Mouse (Mus musculus) cerebral cortex, adult 2 months (tissue): ENCODE data around the gene Senp3.

Source experiments
- WGBS: fragments of 180-500 bp; shearing (Covaris S2); methylation state at CpG from one replicate; pipeline ENCODE4 v1.1.7; 2018; 5-methylcytosine and 5-hydroxymethylcytosine counted together

Senp3 gene

DNA sequence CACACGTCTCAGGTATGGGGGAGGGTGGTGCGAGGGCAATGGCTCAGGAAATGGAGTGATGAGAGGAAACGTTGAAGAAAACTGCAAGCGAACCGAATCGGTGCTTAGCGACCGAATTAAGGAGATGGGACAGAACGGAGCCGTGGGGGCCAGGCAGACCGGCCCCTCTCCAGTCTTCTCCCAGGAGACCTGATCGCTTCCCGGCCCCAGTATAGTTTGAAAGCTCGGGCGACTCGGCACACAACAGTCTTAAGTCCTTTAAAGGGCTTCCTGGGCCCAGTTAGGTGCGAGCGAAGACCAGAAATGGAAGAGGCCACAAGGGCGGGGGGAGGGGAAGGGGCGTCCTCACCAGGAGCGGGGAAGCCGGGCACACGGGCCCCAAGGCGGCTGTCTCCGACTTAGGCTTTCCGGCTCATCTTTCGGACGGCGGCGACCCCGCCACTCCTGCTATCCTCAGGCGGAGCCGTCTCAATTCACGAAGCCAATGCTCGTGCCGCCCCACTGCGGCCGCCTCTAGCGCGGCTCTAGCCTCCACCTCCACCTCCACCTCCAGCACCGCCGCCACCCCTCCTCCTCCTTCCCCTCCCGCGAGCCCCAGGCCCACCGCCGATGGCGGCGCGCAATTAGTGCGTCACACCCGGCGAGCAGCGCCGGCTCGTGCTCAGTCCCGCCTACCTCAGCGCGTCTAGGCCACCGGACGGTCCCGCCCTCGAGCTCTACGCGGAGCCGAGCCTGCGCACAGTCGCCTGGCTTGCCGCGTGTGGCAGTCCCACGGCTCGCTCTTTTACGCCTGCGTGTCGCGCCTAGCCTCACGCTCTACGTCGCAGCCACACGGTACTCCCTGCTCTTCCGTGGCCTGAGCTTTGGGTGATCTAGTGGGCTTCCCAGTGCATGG is at the start of gene Senp3:
Senp3 (minus strand) TSS at position 771 of the 895 bp plus-strand sequence.
- under 1% methylated on average over 80 of the region's 80 CpGs for WGBS

DNA sequence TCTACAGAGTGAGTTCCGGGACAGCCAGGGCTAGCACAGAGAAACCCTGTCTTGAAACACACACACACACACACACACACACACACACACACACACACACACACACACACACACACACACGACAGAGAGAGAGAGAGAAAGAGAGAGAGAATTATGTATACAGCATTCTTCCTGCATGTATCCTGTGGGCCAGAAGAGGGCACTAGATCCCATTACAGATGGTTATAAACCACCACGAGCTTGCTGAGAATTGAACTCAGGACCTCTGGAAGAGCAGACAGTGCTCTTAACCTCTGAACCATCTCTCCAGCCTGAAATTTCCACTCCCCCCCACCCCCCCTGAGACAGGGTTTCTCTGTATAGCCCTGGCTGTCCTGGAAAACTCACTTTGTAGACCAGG is 49.5 kb upstream of the Senp3 start:
- 56% methylated on average over 3 of the region's 3 CpGs for WGBS

DNA sequence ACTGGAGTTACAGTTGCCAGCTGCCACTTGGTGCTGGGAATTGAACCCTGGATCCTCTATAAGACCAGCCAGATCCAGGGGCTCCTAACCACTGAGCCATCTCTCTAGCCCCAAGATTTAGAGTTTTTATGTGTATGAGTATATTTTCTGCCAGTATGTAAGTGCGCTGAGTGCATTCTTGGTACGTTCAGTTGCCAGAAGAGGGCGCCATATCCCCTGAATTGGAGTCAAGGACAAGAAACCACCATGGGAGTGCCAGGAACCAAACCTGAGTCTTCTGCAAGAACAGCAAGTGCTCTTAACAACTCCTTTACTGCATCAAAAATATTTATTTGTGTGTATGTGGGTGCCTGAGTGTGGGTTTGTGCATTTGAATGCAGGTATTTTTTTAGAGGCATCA is 47.2 kb upstream of the Senp3 start:
- 28% methylated on average over 3 of the region's 3 CpGs for WGBS

DNA sequence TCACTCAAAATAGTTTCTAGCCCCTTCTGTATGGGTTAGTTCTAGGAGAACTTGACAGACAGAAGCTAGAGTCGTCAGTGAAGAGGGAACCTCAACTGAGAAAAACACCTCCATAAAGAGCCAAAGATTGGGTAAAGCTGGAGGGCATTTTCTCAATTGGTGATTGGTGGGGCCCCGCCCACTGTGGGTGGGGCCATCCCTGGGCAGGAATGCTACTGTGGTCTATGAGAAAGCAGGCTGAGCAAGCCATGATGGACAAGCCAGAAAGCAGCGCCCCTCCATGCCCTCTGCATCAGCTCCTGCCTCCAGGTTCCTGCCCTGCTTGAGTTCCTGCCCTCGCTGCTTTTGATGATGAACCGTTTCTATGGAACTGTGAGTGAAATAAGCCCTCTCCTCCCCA is 44.1 kb upstream of the Senp3 start:
- 57% methylated on average over 5 of the region's 5 CpGs for WGBS

DNA sequence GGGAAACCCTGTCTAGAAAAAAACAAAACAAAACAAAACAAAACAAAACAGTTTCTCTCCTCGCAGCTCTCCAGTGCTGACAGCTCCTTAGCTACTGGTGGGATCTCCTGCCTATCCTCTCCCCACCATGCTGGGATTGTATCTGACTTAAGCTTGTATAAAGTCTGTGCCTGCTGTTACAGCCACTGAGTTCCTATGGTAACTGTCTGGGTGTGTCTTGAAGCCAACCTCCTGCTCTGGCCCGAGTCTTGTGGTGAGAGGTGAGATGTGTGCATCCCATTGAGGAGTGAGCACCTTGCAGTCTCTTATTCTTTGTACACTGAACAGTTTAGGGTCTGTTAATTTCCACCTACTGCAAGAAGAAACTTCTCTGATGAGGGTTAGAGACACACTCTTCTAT is 41.2 kb upstream of the Senp3 start:
- 69% methylated on average over 2 of the region's 2 CpGs for WGBS

DNA sequence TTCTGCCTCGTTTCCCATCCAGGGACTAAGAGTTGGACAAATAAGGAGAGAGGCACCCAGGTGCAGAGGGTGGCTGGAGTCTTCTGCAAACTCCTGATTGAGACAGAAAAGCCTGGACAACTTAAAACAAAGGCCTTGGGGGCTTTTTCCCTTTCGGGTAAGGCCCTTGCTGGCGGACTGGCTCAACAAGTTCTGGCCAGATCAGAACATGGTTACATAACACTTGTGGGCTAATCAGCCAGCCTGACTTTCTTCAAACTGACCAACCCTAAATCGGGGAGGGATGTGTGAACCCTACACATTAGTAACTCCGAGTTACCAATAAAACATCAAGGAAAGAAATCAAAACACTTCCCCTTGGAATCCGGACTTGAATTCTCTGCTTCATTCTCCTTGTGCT is 39.0 kb upstream of the Senp3 start:
- 84% methylated on average over 6 of the region's 6 CpGs for WGBS

DNA sequence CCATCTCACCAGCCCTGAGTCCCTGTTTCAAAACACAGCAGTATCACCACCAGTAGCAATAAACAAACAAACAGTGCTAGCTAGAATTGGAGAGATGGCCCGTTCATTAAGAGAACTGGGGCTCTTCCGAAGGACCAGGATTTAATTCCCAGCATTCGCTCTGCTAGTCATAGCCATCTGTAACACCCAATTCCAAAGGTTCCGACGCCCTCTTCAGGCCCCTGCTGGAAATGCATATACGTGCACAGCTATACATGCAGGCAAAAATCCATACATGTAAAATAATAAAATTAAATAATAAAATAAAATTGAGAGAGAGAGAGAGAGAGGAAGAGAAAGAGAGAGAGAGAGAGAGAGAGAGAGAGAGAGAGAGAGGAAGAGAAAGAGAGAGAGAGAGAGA is 37.5 kb upstream of the Senp3 start:
- 75% methylated on average over 6 of the region's 6 CpGs for WGBS

DNA sequence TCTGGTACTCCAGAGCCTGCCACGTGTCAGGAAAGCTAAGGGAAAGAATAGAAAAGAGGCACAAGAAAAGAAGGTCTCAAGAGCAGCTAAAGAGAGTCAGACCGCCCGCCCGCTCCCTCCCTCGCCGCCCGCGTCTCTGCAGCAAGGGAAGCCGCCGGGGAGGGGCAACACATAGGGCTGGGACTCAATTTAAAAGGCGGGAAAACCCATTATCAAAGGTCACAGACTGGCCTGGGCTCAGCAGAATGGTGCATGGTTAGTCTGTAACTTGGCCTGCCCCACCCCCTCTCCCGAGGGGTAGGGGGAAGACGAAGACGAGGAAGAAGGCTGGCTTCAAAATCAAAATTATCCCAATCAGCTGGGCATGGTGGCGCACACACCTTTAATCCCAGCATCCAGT is 36.8 kb upstream of the Senp3 start:
- WGBS: 38% methylated on average over 15 of the region's 15 CpGs

DNA sequence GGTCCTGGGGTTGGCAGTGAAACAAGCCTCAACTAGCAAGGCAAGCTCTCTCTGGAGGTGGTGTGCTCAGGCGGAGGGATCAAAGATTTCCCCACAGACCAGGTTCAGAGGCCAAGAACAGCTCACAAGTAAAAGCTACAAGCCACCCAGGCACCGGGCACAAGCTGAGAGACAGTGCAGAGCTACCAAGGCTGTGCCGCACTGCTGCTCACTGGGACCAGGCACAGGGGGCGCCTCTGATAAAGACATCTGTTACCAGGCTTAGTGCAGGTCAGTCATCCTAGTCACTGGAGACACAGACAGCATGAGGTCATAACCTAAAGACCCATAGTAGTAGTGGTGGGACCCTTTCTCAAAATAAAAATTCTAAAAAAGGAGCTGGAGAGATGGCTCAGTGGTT is 35.1 kb upstream of the Senp3 start:
- WGBS: 79% methylated on average over 4 of the region's 4 CpGs

DNA sequence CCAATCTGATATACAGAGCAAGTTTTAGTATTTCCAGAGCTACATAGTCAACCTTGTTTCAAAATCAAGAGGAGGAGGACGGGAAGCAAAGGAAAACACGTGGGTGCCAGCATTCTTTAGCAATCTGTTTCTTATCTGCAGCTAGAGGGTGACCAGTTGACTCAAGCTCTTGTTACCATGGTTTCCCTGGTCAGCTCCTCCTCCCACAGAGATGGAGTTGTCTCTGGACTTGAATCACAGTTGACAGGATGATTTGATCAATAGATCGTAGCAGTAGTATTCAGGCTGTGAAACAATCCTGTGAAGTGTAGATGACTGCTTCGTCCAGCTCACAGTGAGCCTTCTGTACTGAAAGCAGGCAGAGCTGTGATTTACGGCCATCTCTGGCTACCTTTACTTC is 34.0 kb upstream of the Senp3 start:
- 31% methylated on average over 5 of the region's 5 CpGs for WGBS

DNA sequence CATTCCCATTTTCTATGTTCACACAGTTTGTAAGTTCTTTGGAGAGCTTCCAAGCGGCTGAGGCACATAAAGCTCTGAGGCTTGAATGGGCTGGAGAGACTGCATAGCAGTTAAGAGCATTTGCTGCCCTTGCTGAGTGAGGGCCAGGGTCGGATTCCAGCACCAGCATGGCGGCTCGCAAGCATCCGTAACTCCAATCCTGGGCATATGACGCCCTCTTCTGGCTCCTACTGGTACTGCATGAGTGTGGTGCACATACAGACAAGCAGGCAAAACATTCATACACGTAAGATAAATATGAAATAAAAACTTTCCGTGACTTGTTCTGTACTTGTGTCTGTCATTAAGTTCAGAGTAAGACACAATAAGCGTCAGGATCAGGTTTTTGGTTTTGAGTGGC is 33.6 kb upstream of the Senp3 start:
- 63% methylated on average over 9 of the region's 9 CpGs for WGBS

DNA sequence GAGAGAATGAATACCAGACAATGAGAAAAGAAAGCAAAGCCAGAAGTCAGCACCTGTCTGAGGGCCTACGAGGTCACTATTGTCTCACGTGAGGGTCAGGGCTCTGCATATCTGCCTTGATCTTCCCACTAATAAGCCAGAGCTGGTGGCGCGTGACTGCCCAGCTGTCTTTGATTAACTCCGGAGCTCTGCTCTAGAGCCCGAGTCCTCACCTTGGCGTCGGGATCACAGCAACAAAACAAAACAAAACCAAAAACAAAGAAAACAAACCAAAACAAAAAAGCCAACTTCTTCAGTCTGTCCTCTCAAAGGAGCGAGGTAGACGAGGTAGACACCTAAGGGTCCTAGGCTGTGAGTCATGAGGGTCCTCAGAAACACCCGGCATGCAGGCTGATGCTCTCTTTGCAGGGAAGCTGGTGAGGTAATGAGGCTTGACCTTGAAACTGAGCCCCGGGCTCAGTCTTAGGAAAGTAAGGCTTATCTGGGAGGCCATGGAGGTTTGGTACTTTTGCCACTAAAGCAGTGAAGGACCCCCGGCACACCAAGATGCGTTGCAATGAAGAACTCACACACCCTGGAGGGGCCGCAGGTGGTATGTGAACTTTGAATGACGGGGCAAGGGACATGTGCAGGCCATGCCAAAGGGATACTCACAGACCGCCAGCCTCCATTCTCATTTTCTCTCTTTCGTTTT is 32.9 kb upstream of the Senp3 start:
- 84% methylated on average over 18 of the region's 18 CpGs for WGBS

DNA sequence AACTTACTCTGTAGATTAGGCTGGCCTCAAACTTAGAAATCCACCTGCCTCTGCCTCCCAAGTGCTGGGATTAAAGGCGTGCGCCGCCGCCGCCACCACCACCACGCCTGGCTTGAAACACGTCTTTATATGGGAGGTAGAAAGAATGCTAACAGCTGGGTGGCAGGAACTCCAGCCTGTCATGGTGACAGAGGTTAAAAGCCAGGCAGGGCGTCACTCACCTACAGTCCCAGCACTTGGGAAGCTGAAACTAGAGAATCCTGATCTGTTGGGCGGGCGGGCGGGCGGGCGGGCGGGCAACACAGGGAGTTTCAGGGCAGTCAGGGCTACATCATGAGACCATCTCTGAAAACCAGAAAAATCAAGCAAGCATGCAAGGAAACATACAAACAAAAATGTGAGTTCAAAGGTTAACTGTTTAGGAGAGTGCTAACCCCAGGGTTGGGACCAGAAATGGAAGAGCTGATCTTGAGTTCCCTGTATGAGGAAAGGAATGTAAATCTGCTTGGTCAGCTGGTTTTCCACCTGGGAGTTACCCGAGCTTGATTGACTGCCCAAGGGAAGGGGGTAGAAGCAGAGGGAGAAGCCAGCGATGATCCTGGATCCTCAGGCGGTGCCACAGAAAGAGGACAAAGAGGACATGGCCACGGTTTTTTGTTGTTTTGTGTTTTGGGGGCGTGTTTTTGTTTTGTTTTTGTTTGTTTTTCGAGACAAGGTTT is 31.2 kb upstream of the Senp3 start:
- 89% methylated on average over 20 of the region's 20 CpGs for whole genome bisulfite sequencing

DNA sequence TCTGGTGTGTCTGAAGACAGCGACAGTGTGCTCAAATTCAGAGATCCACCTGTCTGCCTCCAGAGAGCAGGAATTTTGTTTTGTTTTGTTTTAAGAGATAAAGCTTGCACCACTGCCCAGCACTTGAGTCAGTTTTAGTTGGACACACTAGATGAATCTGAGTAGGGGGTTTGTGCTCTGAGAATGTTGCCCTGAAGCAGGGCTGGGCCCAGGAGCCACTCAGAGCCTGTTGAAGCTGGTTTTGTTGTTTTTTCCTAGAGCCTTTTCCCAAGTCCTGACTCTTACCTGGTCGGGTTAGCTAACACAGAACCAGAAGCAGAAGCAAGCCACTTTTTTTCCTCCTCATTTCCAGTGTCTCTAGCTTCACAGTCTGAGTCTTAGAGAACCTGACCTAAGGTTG is 29.2 kb upstream of the Senp3 start:
- WGBS: 85% methylated on average over 2 of the region's 2 CpGs

DNA sequence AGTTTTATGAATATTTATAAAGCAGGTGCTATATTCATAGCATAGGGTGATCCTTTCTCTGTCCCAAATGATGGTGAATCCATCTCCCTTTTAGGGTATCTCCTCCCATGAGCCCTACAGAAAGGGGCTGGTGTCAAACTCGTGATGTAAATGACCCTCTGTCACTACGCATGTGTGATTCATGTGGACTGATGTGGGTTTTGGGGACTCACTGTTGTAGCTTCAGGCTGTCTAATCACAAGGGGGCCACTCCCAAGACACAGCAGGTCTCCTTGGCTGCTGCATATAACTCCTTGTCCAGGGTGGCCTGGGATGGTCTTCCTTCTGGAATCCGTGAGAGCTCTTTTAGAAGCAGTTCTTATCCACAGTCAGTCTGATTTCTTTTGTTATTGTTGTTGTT is 28.6 kb upstream of the Senp3 start:
- WGBS: 83% methylated on average over 3 of the region's 3 CpGs

DNA sequence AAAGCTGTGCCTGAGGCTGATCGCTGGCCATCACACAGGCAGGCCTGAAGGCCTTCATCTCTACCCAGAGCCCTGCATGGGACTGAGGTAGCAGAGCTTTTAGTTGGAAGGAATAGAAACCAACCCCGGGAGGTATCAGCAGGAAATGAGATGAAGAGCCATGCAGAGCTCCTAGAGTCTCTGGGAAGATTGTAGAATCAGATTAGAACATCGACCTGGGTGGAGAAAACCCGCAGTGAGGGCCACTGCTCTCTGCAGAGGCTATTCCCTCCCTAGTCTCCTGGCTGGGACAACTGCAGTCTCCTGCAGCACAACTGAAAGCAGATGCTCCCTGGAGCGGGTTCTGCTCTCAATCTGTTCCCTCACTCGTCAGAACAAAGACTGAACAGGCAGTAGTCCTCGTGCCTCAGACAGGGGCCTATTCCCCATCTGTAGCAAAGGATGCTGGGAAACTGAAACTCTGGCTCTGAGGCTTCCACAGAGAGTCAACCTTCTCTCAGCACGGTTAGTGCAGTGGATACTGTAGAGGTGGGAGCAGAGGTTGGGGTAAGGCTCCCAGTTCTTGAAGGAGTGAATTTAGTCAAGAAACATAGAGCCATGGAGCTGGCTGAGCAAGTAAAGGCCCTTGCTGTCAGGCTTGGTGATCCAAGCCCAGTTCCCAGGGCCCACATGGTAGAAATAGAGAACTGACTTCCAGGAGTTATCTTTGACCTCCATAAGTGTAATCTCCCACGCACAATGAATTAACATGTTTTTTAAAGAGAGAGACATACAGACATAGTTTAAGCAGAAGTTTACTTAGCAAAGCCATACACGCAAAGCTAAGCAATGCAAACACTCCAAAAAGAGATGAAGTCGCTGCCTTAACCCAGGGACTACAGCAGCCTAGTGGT is 27.9 kb upstream of the Senp3 start:
- WGBS: 60% methylated on average over 11 of the region's 11 CpGs

DNA sequence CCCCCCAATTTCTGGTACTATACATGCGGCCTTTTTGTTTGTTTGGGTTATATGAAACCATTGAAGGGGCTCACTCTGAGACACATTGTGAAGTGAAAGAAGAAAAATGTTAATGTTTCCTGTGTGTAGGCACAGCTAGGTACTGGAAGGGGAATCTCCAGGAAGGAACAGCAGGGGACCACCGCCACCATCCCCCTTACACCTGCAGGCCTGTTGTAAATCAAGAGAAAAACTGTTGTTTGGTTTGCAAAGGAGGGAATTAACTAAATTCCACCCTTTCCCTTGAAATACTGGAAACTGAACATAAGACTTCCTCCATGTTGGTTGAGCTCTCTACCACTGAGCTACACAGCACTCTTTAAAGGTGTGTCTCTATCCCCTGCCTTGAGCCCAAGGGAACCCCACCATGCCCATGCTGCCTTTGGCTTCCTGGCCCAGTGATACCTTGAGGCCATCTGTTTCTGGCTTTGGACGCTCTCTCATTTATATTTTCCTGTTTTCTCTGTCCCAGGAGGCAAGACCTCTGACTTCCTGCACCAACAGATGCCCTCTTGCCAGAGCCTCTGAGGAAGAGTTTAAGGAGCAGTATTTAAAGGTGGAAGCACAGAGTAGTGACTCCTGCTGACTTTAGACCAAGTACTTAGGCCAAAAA is 26.9 kb upstream of the Senp3 start:
- 90% methylated on average over 3 of the region's 3 CpGs for WGBS

DNA sequence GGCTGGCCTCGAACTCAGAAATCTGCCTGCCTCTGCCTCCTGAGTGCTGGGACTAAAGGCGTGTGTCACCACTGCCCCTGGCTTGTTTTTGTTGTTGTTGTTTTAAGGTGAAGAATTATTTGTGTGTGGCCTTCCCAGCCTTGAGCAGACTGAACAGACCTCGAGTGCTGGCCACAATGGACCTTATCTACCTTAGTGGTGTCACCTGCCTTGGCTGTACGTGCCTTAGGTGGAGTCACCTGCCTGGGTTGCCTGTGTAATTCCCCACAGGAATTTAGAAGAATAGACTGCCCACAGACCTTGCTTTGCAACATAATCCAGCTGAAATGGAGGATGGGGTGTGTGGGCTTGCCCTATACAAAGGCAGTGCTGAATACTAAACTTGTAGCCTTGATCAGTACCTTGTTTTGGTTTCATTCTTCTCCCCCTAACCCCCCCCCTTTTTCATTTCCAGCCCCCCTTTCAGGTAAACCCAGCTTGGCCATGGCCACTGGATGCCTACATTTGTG is 26.0 kb upstream of the Senp3 start:
- WGBS: 93% methylated on average over 4 of the region's 4 CpGs

DNA sequence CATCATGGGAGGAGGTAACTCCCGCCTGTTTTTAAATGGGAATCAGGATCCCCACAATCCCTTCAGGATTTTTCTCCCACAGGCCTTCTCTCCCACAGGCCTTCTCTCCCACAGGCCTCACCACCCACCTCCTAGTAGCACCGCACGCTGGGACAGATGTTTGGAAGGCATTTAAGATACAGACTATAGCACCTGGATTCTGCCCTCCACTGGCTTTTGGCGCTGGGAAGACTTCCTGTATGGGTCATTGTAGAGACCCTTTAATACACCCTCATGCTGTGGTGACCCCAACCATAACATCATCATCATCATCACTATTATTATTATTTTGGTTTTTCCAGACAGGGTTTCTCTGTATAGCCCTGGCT is 25.6 kb upstream of the Senp3 start:
- 76% methylated on average over 4 of the region's 4 CpGs for WGBS

DNA sequence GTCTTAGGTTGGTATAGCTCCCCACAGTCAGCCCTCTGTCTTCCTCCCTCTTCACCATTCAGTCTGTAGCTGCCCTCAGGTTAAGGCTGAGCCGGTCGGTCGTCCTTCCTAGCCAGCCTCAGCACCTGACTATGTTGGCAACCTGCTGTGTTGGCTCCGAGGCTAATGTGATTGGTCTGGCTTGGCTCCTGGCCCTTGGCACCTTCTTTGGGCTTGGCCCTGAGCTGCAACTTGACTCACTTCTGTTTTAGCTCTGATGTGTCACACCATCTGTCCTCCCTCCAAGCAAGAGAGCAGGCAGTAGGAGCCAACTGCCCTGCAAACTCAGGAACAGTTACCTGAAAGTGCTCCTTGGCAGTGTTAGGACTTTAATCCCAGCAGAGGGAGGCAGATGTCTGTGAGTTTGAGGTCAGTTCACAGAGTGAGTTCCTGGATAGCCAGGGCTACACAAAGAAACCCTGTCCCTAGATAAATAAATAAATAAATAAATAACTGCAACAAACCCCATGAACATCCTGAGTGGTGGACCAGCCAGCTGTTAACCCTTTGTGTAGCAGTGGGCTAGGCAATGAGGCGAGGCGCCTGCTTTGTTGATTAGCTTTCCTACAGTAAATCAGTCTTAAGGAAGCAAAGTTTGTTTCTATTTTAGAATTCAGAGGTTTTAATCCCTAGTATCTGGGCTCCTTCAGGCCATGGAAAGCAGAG is 25.0 kb upstream of the Senp3 start:
- WGBS: 37% methylated on average over 6 of the region's 6 CpGs
